ENCODE assay signal across 8 mouse cellular contexts in the genomic region with DNA sequence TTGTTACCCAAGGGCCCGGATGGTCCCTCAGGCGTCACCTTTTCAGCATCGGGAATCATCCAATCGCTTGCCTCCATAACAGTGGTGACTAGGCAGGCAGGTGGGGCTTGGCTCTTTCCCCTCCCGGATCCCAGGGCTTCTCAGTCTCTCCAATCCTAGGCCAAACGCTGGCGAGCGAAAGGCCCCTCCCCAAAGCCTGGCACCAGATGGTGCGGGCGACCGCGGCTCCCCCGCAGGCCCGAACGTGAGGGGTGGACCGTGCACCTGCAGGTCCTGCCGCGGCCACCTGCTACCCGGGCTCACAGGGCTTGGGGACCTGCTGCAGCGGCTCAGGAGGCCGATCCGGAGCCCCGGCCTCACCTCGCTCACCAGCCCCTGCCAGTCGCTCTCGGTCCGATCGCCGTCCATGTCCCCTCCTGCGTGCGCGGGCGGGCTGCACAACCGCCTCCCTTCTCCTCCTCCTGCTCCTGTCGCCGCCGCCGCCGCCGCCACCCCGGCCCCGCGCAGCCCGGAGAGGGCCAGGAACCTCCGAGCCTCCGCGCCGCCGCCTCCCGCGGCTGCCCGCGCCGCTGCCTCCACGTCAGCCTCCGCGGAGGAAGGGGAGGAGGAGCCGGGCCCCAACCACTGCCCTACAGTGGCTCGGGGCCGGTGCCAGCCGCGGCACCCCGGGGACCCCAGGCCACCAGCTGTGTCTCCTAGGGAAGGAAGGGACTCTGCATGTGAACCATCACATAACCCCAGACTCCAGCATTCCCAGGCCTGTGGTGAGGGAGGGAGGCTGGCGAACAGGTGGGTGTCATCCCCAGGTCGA. TPM values are rescaled to one million over a fixed set of nuclear protein-coding genes. Genes with fewer than 3 reads are reported as not detected.
DNase-seq lines count a peak whose midpoint lies in the region; ATAC-seq and TF ChIP-seq lines count a peak whose summit lies in the region.

Gene Ccdc149 (minus strand): TSS at position 531 of the 811 bp plus-strand sequence.

- WGBS in forebrain, embryonic 16.5 days = under 1% methylated on average over 65 of the region's 65 CpGs
- 2% methylated on average over 37 of the region's 65 CpGs for WGBS in liver, embryonic 12.5 days (ENCODE audit: insufficient replicate concordance)
- WGBS in neural tube, embryonic 12.5 days = 1% methylated on average over 65 of the region's 65 CpGs

- no peaks in the 10 kb centered on the region for H3K36me3 ChIP-seq in E14TG2a.4 (ENCODE audit: insufficient read depth, low read length)
- no peaks in the 10 kb centered on the region for H3K36me3 ChIP-seq in forebrain, embryonic 16.5 days (ENCODE audit: control insufficient read depth, insufficient read depth)
- H3K36me3 ChIP-seq in liver, embryonic 12.5 days = no peaks in the 10 kb centered on the region
- no peaks in the 10 kb centered on the region for H3K36me3 ChIP-seq in neural tube, embryonic 12.5 days

- H3K4me2 ChIP-seq in forebrain, embryonic 16.5 days (ENCODE audit: low read length) = peak within 1 kb of the TSS; percentile 82
- H3K4me2 ChIP-seq in liver, embryonic 12.5 days = peak within 1 kb of the TSS; percentile 71
- peak within 1 kb of the TSS; percentile 93 for H3K4me2 ChIP-seq in neural tube, embryonic 12.5 days (replicated peaks)

- H3K27ac ChIP-seq in forebrain, embryonic 16.5 days (ENCODE audit: low read length) = peak within 1 kb of the TSS; percentile 76
- no peak within 1 kb of the TSS for H3K27ac ChIP-seq in liver, embryonic 12.5 days
- H3K27ac ChIP-seq in neural tube, embryonic 12.5 days = no peak within 1 kb of the TSS

- peak; percentile 94 for DNase-seq in cerebellum, adult 11-12 months
- DNase-seq in heart, postnatal 10 days = peak; percentile 68 to 76
- peak; percentile 73 to 85 for DNase-seq in kidney, postnatal 4 days
- peak; percentile 11 for DNase-seq in thymus, postnatal 0 days (ENCODE audit: low spot score)

- H3K4me3 ChIP-seq in E14TG2a.4 (replicated peaks; ENCODE audit: low read length) = peak within 1 kb of the TSS; percentile 86
- peak within 1 kb of the TSS; percentile 64 for H3K4me3 ChIP-seq in forebrain, embryonic 16.5 days (replicated peaks; ENCODE audit: low read length)
- H3K4me3 ChIP-seq in liver, embryonic 12.5 days = peak within 1 kb of the TSS; percentile 55
- H3K4me3 ChIP-seq in neural tube, embryonic 12.5 days = peak within 1 kb of the TSS; percentile 67

- peaks cover 19% of the 10 kb centered on the region for H3K4me1 ChIP-seq in E14TG2a.4 (replicated peaks; ENCODE audit: low read depth, low read length)
- H3K4me1 ChIP-seq in forebrain, embryonic 16.5 days (replicated peaks; ENCODE audit: control insufficient read depth, insufficient read depth, low read length) = peaks cover 13% of the 10 kb centered on the region
- H3K4me1 ChIP-seq in liver, embryonic 12.5 days = no peaks in the 10 kb centered on the region
- H3K4me1 ChIP-seq in neural tube, embryonic 12.5 days = peaks cover 7% of the 10 kb centered on the region; the same call in 1 of the 2 replicates

- peaks cover 53% of the 10 kb centered on the region for H3K27me3 ChIP-seq in E14TG2a.4 (ENCODE audit: insufficient read depth, low read length)
- no peaks in the 10 kb centered on the region for H3K27me3 ChIP-seq in forebrain, embryonic 16.5 days (replicated peaks; ENCODE audit: control insufficient read depth, insufficient read depth, low read length)
- peaks cover 24% of the 10 kb centered on the region for H3K27me3 ChIP-seq in liver, embryonic 12.5 days (replicated peaks)
- H3K27me3 ChIP-seq in neural tube, embryonic 12.5 days (replicated peaks) = no peaks in the 10 kb centered on the region

- peak; percentile 96 for ATAC-seq in forebrain, embryonic 16.5 days
- ATAC-seq in liver, embryonic 12.5 days = peak; percentile 66
- ATAC-seq in neural tube, embryonic 12.5 days (ENCODE audit: low FRiP score, low read depth) = peak; percentile 92

- H3K9ac ChIP-seq in forebrain, embryonic 16.5 days (replicated peaks; ENCODE audit: low read depth, low read length) = peak within 1 kb of the TSS; percentile 90
- peak within 1 kb of the TSS; percentile 55 for H3K9ac ChIP-seq in liver, embryonic 12.5 days
- H3K9ac ChIP-seq in neural tube, embryonic 12.5 days = peak within 1 kb of the TSS; percentile 77

- no peaks in the 10 kb centered on the region for H3K9me3 ChIP-seq in E14TG2a.4 (ENCODE audit: low read length)
- H3K9me3 ChIP-seq in forebrain, embryonic 16.5 days (ENCODE audit: control insufficient read depth, low read length) = no peaks in the 10 kb centered on the region
- H3K9me3 ChIP-seq in liver, embryonic 12.5 days (replicated peaks) = no peaks in the 10 kb centered on the region
- H3K9me3 ChIP-seq in neural tube, embryonic 12.5 days = no peaks in the 10 kb centered on the region

- no peak for TF ChIP-seq CTCF in E14TG2a.4 (conservative IDR thresholded peaks at IDR 0.05; ENCODE audit: low read length)

- intact Hi-C loops in heart, postnatal 10 days (cut with DNase I) = no loop called here

RNA-seq across cellular contexts. Expression of gene Ccdc149, which starts in this region (rescaled TPM):
- polyA plus RNA-seq in forebrain, embryonic 16.5 days (2015; fragmentation: Nextera tagmentation; extraction: Ambion mirVana) = 12.5 and 13.5 TPM in 2 replicates
- 1 to 10 TPM; 6.1 to 7.3 TPM for total RNA-seq in heart, postnatal 10 days (2021)
- polyA plus RNA-seq in liver, embryonic 12.5 days (2016; fragmentation: Nextera tagmentation; extraction: Ambion mirVana) = 0.72 and 0.74 TPM in 2 replicates
- polyA plus RNA-seq in neural tube, embryonic 12.5 days (2016; fragmentation: Nextera tagmentation; extraction: Ambion mirVana) = 4.8 TPM in 2 replicates
- 0.26 and 0.42 TPM in 2 replicates for polyA plus RNA-seq in thymus, postnatal 0 days (2015; fragmentation: Nextera tagmentation; extraction: Ambion mirVana)

Comparison
In these comparisons a context has a peak if more than half of its experiments do, and no peak if none do; other contexts are left out.
1. Peak in ATAC-seq, H3K4me3 ChIP-seq, H3K9ac ChIP-seq and H3K4me2 ChIP-seq in liver, embryonic 12.5 days; RNA of the gene not detected or under 1 TPM.
2. Peak in DNase-seq in thymus, postnatal 0 days; RNA of the gene not detected or under 1 TPM.
3. DNase-seq: peak in every context shown above with its lines; median percentile 94 in cerebellum, adult 11-12 months; 79 in kidney, postnatal 4 days; 72 in heart, postnatal 10 days; 11 in thymus, postnatal 0 days.